Mouse (Mus musculus) heart, adult 2 months (tissue): Measurements from ENCODE around the gene Arfgap3.

Source experiments
- CTCF ChIP-seq: fragments of 200-600 bp; IDR thresholded peaks from 2 replicates; pipeline ENCODE4 v1.8.1; 2022; ENCODE audit warnings: antibody characterized with exemption, mild to moderate bottlenecking, moderate library complexity
- EP300 ChIP-seq: fragments of 200-500 bp; IDR thresholded peaks from 2 replicates; pipeline ENCODE4 v1.6.1; 2011; ENCODE audit warnings: low read depth, low read length, control low read depth; ENCODE audit not compliant: insufficient read depth
- POLR2A ChIP-seq: fragments of 200-500 bp; IDR thresholded peaks from 2 replicates; pipeline ENCODE4 v1.6.1; 2011; ENCODE audit warnings: mild to moderate bottlenecking, low read depth, low read length, control low read depth; ENCODE audit not compliant: insufficient read depth

GRCm38 (mm10) chr15:83314914-83315313, 35.1 kb downstream of the Arfgap3 start:
- TF ChIP-seq POLR2A (no peak), EP300 (no peak), CTCF (peak; percentile 69)
